Mouse (Mus musculus): Measurements from ENCODE around the gene Nsf.
"Not testable (repeated sequence)": the region's sequence is repeated elsewhere in the genome, so short reads cannot be mapped to it uniquely, and the experiment has no call there.

The Nsf gene

DNA sequence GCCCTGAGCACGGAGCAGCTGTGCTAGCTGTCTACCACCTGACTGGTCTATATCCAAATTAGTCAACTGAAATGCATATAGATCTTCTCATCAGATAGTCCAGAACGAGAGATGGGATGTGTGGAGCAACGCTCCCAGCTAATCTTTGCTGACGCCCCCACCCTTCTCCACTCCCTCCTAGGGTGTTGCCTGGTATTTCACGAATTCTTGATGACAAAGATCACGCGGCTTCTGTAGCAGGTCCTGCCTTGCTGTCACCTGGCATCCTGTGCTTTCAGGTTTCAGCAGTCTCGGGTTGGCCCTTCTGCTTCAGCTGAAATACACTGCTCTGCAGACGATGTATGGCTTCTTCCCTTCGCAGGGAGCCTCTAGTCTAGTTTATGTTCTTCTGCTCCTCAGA lies 61.0 kb downstream of the Nsf start:
- DNase-seq (ENCODE audit: low spot score in 2 of 2) = no peak

DNA sequence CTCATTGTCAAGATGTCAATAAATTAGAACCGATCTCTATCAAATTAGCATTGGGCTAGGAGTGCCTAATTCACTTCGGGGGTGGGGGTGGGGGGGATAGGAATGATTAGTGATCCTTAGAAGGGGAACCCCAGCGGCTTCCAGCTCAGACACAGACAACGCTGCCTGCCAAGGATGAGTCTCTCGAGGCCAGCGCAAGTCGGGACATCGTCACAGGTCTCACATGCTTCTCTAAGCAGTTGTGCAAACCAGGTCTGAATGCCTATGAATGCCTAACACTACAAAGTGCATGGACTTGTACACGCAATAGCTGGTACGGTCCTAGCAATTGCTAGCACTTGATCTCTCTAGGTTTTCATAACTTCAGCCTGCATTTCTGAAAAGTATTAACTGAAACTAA lies 62.1 kb downstream of the Nsf start:
- DNase-seq (ENCODE audit: low spot score in 2 of 2) = no peak

GRCm38 (mm10) chr11:103890337-103891186 lies 63.3 kb downstream of the Nsf start:
- DNase-seq (ENCODE audit: low spot score in 2 of 2) = no peak

DNA sequence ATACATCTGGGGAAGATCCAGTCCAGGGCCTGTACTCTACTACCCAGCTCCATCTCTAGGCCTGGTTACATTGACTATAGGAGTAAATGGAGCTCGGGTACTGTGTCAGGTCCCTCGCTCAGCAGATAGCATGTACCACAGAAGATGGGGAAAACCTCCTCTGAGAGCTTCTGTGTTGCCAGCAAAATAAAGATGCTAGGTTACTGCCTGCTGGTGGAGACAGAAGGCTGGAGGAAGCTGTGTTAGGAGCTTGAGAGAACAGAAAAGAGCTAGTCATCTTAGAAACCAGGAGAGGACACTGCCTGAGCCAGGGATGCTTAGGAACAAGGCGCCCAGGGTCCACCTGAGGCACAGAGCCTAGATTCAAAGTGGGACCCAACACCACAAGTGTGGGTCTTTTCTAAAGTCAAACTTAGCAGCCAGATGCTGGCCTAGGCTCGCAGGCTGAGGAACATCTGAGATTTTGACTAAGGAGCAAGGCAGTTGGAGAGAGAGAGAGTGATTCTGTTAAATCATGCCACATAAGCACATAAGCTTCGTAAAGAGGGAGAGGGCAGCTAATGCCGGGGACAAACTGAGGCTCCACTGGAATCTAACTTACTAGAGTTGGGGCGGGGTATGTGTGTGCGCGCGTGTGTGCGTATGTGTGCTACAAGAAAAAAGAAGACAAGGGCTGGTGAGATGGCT lies 66.0 kb downstream of the Nsf start:
- no peak for DNase-seq (ENCODE audit: low spot score in 2 of 2)

DNA sequence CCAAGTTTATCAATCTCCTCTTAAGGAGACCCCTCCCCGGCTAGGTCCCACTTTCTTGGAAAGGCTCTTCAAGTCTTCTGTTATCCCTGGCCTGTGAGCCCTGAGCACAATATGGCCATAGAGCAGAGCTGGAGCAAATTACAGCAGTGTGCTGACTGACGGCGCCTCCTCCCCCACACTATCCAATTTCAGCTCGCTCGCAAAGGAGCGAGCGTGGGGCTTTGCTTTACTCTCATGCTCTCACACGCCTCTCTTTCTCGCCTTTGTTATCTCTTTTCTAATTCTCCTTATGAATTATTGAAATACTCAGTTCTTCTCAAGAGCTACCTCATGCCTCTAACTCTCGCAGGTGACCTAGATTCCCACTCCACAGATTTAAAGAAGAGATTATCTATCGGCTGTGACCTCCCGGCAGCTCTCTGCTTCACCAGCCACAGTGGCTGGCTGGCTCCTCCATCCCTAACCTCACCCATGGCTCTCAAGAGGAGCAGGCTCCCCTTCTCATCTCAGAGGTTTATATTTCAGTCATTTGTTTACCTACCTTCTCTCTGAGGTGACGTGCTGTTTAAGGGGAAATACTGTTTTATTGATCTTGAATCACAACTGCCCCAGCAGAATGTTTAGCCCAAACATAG lies 69.0 kb downstream of the Nsf start:
- DNase-seq (ENCODE audit: low spot score in 2 of 2) = no peak

DNA sequence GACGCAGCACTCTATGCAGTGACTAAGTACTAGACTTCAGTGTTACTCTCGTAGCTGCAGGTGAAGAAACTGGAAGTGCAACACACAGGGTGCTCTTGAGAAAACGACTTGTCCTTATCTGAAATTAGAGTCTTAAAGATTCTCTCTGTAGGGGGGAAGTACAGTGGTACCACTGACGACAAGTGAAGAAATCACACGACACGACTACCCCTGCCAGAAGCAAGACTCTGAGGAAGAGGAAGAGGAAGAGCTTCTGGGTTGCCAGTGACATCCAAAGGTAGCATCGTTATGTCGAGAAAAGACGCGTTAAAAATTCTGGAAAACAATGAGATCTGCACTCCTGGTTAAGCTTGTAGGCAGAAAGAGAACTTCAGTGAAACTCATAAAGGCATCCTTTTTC lies 70.1 kb downstream of the Nsf start:
- DNase-seq (ENCODE audit: low spot score in 2 of 2) = no peak

GRCm38 (mm10) chr11:103879476-103879875 lies 74.4 kb downstream of the Nsf start:
- not testable (repeated sequence) for DNase-seq (ENCODE audit: low spot score in 2 of 2)

- no peak for DNase-seq (ENCODE audit: low spot score in 2 of 2)
Measured at GRCm38 (mm10) chr11:103878441-103878840, 75.4 kb downstream of the Nsf start.

DNA sequence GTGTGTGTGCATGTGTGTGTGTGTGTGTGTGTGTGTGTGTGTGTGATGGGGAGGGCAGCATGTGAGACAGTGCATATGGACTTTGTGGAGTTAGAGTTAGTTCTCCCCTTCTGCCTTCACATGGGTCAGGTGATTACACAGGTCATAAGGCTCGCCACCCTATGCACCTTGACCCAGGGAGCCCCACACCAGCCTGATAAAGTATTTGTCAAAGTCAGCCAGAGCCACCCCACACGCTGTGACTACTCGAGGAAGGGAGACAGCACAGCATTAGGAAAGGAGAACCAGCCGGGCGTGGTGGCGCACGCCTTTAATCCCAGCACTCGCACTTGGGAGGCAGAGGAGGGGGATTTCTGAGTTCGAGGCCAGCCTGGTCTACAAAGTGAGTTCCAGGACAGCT lies 83.5 kb downstream of the Nsf start:
- no peak for DNase-seq (ENCODE audit: low spot score in 2 of 2)

DNA sequence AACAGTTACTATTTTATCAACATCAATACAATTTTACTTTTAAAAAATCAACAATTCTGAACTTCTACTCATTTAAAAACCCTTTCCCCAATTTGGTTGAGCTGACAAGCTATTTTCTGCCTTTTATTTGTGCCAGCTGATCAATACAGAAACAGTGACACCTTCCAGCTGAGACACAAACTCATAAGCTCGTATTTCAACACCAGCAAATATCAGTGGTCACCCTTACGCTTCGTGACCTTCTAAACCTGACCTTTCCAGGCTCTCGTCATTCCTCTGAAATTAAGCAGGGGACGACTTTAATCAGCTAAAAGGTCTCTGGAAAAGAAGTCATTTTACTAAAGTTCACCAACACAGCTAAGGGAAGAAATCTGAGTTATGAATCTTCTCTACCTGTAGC lies 86.2 kb downstream of the Nsf start:
- DNase-seq (ENCODE audit: low spot score in 2 of 2) = no peak

GRCm38 (mm10) chr11:103865346-103865745 lies 88.5 kb downstream of the Nsf start:
- DNase-seq (ENCODE audit: low spot score in 2 of 2) = no peak

GRCm38 (mm10) chr11:103864486-103864885 lies 89.4 kb downstream of the Nsf start:
- no peak for DNase-seq (ENCODE audit: low spot score in 2 of 2)

- no peak for DNase-seq (ENCODE audit: low spot score in 2 of 2)
Measured at GRCm38 (mm10) chr11:103862951-103863350, 90.9 kb downstream of the Nsf start.

GRCm38 (mm10) chr11:103859933-103860610 lies 93.8 kb downstream of the Nsf start:
- DNase-seq (ENCODE audit: low spot score in 2 of 2) = no peak

DNA sequence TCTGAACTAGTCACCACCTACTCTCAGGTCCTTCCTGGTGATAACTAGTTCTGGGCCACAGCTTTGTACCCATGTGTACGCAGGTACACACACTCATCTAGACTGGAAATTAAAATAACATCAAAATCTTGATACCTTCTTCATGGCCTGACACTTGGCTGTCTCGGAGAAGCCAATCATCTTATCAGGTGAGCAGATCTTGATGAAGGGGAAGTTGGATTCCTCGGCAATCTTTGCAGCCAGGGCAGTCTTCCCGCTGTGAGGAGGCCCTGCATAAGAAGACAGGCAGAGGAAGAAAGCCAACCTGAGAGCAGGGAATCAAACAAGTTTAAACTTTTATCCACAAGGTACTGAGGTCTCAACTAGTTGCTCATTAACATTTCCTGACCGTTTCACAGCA lies 95.1 kb downstream of the Nsf start:
- DNase-seq (ENCODE audit: low spot score in 2 of 2) = no peak

DNA sequence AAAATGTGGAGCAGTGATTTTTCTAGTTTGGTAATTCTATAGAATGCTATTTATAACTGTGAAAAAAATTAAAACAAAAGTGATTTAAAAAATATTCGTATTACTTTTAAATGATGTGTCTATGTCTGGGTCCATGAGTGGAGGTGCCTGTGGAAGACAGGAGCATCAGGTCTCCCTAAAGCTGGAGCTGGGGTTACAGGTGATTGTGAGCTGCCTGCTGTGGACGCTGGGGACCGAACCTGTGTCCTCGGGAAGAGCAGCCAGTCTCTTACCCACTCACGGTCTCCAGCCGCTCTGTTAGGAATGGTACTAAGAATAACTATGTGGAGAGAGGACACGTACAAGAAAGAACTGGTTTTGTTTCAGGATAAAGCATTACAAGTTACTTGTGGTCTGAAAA lies 97.2 kb downstream of the Nsf start:
- no peak for DNase-seq (ENCODE audit: low spot score in 2 of 2)

GRCm38 (mm10) chr11:103854294-103854693 lies 99.6 kb downstream of the Nsf start:
- DNase-seq (ENCODE audit: low spot score in 2 of 2) = no peak

GRCm38 (mm10) chr11:103853284-103853920 lies 100.5 kb downstream of the Nsf start:
- DNase-seq (ENCODE audit: low spot score in 2 of 2) = no peak

GRCm38 (mm10) chr11:103852590-103853283 lies 101.1 kb downstream of the Nsf start:
- DNase-seq (ENCODE audit: low spot score in 2 of 2) = no peak

DNA sequence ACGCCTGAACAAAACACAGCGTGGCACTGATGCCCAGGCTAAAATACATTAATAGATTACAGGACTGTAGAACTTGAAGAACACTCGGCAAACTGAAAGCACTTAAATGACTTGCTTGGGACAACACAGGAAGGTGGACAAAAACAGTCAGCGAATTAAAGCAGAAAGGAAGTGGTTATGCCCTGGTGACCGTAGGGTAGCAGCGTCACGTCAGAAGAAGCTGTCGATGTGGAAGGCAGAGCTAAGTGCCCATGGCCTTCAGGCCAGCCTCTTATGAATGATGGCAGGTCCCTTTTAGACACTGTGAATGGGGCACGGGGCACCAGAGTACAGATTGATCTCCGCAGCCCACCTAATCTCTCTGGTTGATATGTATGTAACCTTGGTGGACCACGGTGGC lies 105.6 kb downstream of the Nsf start:
- no peak for DNase-seq (ENCODE audit: low spot score in 2 of 2)

DNA sequence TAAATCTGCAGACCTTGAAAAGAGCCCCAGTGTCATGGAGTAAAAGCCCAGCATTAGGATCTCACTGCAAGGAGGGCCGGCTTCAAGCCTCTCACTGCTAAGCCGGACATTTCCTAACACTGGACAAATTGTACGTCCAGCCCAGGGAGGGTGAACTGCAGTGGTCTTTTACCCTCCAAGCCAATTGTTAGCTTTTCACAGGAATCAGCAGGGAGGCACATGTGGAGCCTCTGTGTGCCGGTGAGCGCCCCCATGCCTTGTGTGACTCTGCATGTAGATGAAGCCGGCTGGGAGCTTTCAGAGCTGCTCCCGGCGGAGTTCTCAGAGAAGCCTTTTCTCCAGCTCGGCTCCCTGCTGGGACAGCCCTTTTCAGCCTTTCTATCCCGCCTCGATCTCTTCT lies 113.0 kb downstream of the Nsf start:
- no peak for DNase-seq (ENCODE audit: low spot score in 2 of 2)
